Mouse (Mus musculus) stomach, embryonic 15.5 days (tissue): Measurements from ENCODE around the gene Gnptab. TPM values are rescaled to one million over a fixed set of nuclear protein-coding genes. Genes with fewer than 3 reads are reported as not detected.
A peak's percentile ranks its signal among the peaks of the same experiment; 100 is the strongest.

Source experiments
- ATAC-seq: fragments of 200-750 bp; cut with Nextera tagmentation; 2 replicates; pipeline ENCODE4 v1.8.0; 2017; ENCODE audit warnings: low read depth, moderate number of reproducible peaks, moderate TSS enrichment; ENCODE audit not compliant: insufficient read depth, low FRiP score
- H3K27ac ChIP-seq: fragments of 300-500 bp; sonication (generic); 2 replicates; pipeline ENCODE4 v1.5.1; 2015; ENCODE audit warnings: mild to moderate bottlenecking, inconsistent platforms
- H3K27me3 ChIP-seq: fragments of 300-500 bp; sonication (generic); replicated peaks from 2 replicates; pipeline ENCODE4 v1.6.1; 2015; ENCODE audit warnings: inconsistent platforms
- H3K36me3 ChIP-seq: fragments of 300-500 bp; sonication (generic); 2 replicates; pipeline ENCODE4 v1.6.1; 2015; ENCODE audit warnings: inconsistent platforms
- H3K4me1 ChIP-seq: fragments of 300-500 bp; sonication (generic); 2 replicates; pipeline ENCODE4 v1.6.1; 2015; ENCODE audit warnings: inconsistent platforms
- H3K4me2 ChIP-seq: fragments of 300-500 bp; sonication (generic); 2 replicates; pipeline ENCODE4 v1.6.1; 2015; ENCODE audit warnings: mild to moderate bottlenecking, inconsistent platforms
- H3K4me3 ChIP-seq: fragments of 300-500 bp; sonication (generic); replicated peaks from 2 replicates; pipeline ENCODE4 v1.5.1; 2015; ENCODE audit warnings: inconsistent platforms
- H3K9ac ChIP-seq: fragments of 300-500 bp; sonication (generic); 2 replicates; pipeline ENCODE4 v1.6.1; 2015; ENCODE audit warnings: inconsistent platforms
- H3K9me3 ChIP-seq: fragments of 300-500 bp; sonication (generic); 2 replicates; pipeline ENCODE4 v1.6.1; 2016; ENCODE audit warnings: inconsistent platforms
- WGBS: fragments of 180-500 bp; shearing (Covaris S2); methylation state at CpG from one replicate; pipeline ENCODE4 v1.1.7; 2015; 5-methylcytosine and 5-hydroxymethylcytosine counted together
- polyA plus RNA-seq: library from polyadenylated mRNA; unstranded; fragments of >200 nt; fragmentation: Nextera tagmentation; extraction: Ambion mirVana; gene quantifications from 2 replicates; pipeline ENCODE4 v1.2.1, GENCODE M21; 2015

Gene Gnptab
- polyA plus RNA-seq, 1 experiment from 2014 or later, result 9.9 TPM

DNA sequence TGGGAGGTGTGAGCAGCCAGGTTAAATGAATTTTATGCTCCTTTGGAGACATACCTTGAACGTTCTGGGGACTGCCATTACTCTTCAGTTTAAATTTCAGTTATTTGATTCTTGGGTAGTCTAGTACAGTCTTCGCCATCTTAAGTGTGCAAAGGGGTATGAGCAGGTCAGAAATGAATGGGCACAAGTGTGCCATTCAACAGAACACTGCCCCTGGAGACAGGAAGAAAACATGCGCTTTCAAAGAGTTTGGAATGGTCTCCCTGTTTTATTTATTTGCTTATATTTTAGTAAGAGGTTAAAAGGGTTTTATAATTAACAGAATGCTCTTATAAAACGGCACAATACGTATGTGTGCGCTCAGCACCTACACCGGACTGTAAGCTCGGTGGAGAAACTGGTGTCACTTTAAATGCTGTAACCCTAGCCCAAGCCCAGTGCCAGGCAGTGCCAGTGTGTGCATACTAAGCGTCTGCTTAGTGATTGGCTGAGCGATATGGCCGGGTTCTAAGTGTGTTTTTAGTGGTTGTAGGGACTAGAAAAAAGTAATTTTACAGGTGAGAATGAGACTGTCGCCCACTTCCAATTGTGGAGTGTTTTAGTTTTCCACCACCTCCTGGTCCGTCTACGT is 1.6 kb downstream of the Gnptab start:
- H3K4me1 ChIP-seq, result peaks cover 9% of the 10 kb centered on the region
- H3K9ac ChIP-seq, result no peak overlapping the region
- no peaks in the 10 kb centered on the region for H3K36me3 ChIP-seq
- peak overlapping the region; percentile 88 for H3K4me2 ChIP-seq
- 48% methylated on average over 14 of the region's 14 CpGs for WGBS
- ATAC-seq, result no peak
- H3K4me3 ChIP-seq, result peak overlapping the region; percentile 85
- H3K27me3 ChIP-seq, result no peaks in the 10 kb centered on the region
- H3K27ac ChIP-seq, result no peak overlapping the region
- H3K9me3 ChIP-seq, result no peaks in the 10 kb centered on the region

DNA sequence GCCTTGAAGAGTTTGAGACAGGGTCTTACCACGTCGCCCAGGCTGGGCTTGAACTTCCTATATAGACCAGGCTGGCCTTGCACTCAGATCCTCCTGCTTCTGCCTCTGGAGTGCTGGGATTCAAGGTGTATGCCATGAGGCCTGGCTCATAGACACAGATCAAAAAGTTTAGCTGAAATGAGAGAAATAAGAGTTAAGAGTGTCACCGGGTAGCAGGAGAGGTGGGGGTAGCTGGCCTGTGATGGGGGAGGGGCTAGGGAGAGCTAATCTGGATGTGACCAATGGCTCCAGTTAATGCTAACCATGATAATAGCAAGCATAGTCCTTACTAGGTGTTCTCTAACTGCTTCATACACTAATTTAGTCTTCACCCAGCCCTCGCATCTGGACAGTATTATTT is 2.4 kb downstream of the Gnptab start:
- no peak for ATAC-seq
- Histone ChIP-seq H3K9ac (no peak overlapping the region), H3K27ac (no peak overlapping the region), H3K4me2 (no peak overlapping the region), H3K36me3 (no peaks in the 10 kb centered on the region), H3K4me3 (no peak overlapping the region), H3K27me3 (no peaks in the 10 kb centered on the region), H3K9me3 (no peaks in the 10 kb centered on the region), H3K4me1 (peaks cover 12% of the 10 kb centered on the region)
- WGBS, result 86% methylated on average over 4 of the region's 4 CpGs

GRCm38 (mm10) chr10:88382009-88382408 is 3.1 kb downstream of the Gnptab start:
- Histone ChIP-seq H3K27ac (no peak overlapping the region), H3K36me3 (no peaks in the 10 kb centered on the region), H3K4me2 (no peak overlapping the region), H3K27me3 (no peaks in the 10 kb centered on the region), H3K9me3 (no peaks in the 10 kb centered on the region), H3K4me1 (peaks cover 10% of the 10 kb centered on the region), H3K9ac (no peak overlapping the region), H3K4me3 (no peak overlapping the region)
- ATAC-seq, result no peak
- WGBS, result 43% methylated on average over 6 of the region's 6 CpGs

- H3K4me3 ChIP-seq, result no peak overlapping the region
- no peak for ATAC-seq
- no peak overlapping the region for H3K9ac ChIP-seq
- no peaks in the 10 kb centered on the region for H3K9me3 ChIP-seq
- no peaks in the 10 kb centered on the region for H3K36me3 ChIP-seq
- no peak overlapping the region for H3K4me2 ChIP-seq
- WGBS, result 62% methylated on average over 4 of the region's 4 CpGs
- peaks cover 10% of the 10 kb centered on the region for H3K4me1 ChIP-seq
- no peak overlapping the region for H3K27ac ChIP-seq
- no peaks in the 10 kb centered on the region for H3K27me3 ChIP-seq
These were observed 4.5 kb downstream of the Gnptab start for GRCm38 (mm10) chr10:88383479-88383878.

DNA sequence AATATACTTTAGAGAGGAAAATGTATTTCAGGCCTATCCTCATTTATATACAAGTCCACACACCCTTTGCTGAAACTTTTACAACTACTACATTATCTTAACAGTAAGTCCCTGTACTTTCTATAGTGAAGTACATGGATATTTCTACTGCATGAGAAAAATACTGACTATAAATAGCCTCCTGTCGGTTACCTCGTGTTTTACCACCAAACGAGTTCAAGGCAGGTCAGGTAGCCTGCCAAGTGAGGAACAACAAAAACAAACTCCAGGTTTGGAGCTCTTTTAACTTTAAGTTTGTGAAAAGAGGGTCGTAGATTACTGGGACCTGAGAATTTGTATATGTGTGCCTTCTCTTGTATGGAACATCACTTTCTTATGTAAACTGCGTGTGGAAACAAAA is 5.1 kb downstream of the Gnptab start:
- H3K36me3 ChIP-seq, result no peaks in the 10 kb centered on the region
- H3K4me1 ChIP-seq, result peaks cover 10% of the 10 kb centered on the region
- H3K9me3 ChIP-seq, result no peaks in the 10 kb centered on the region
- no peaks in the 10 kb centered on the region for H3K27me3 ChIP-seq
- H3K4me3 ChIP-seq, result no peak overlapping the region
- ATAC-seq, result no peak
- H3K4me2 ChIP-seq, result no peak overlapping the region
- WGBS, result 46% methylated on average over 5 of the region's 5 CpGs
- H3K9ac ChIP-seq, result no peak overlapping the region
- no peak overlapping the region for H3K27ac ChIP-seq

- H3K36me3 ChIP-seq, result no peaks in the 10 kb centered on the region
- H3K4me1 ChIP-seq, result peaks cover 6% of the 10 kb centered on the region; the same call in 1 of the 2 replicates
- H3K9me3 ChIP-seq, result no peaks in the 10 kb centered on the region
- H3K4me2 ChIP-seq, result no peak overlapping the region
- no peak overlapping the region for H3K27ac ChIP-seq
- H3K27me3 ChIP-seq, result no peaks in the 10 kb centered on the region
- no peak overlapping the region for H3K9ac ChIP-seq
- 91% methylated on average over 11 of the region's 11 CpGs for WGBS
- no peak overlapping the region for H3K4me3 ChIP-seq
- ATAC-seq, result no peak
These were observed 6.4 kb downstream of the Gnptab start for GRCm38 (mm10) chr10:88385290-88385689.

DNA sequence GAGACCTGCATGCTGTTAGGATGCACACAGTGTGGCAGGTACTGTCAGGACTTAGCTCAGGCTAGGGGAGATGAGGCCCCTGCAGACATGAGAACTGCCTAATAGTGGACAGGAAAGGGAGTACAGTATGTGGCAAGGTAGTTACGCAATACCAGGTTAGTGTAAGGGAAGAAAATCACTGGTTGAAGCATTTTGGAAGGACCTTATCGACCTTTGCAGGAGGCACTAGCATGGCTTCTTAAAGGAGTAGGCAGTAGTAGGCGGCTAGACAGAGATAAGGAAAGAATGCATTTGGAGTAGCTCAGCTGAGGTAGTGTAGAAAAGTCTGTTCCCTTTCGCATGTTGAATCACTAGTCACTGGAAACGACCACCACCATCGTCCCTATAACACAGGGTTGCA is 6.8 kb downstream of the Gnptab start:
- Histone ChIP-seq H3K27ac (no peak overlapping the region), H3K27me3 (no peaks in the 10 kb centered on the region), H3K4me3 (no peak overlapping the region), H3K36me3 (no peaks in the 10 kb centered on the region), H3K4me2 (no peak overlapping the region), H3K9me3 (no peaks in the 10 kb centered on the region), H3K9ac (no peak overlapping the region), H3K4me1 (0 out of 2 replicates have a peak, but pooled peaks cover 4% of the 10 kb centered on the region)
- 57% methylated on average over 6 of the region's 6 CpGs for WGBS
- peak; percentile 29; the same call in 1 of the 2 replicates for ATAC-seq

DNA sequence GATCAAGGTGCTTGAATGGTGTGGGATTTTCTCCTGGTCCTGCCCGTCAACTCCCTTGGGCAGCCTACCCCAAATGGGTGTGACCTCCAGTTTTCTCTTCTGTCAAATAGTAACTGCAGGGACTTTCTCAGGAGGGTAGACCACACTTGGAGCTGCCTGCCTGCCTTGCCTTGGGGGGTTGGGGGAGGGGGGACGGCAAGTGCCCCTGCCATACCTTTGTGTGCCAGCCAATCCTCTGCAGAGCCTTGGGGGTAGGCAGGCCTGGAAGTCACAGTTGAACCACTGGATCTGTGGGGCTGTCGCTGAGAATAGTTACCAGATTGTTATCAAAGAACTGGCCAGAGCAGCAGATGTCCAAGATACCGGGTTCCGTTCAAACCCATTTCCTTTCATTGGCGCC is 7.3 kb downstream of the Gnptab start:
- Histone ChIP-seq H3K27ac (no peak overlapping the region), H3K4me1 (0 out of 2 replicates have a peak, but pooled peaks cover 4% of the 10 kb centered on the region), H3K9me3 (no peaks in the 10 kb centered on the region), H3K36me3 (no peaks in the 10 kb centered on the region), H3K9ac (no peak overlapping the region), H3K27me3 (no peaks in the 10 kb centered on the region), H3K4me2 (no peak overlapping the region), H3K4me3 (no peak overlapping the region)
- no peak for ATAC-seq
- 78% methylated on average over 6 of the region's 6 CpGs for WGBS

DNA sequence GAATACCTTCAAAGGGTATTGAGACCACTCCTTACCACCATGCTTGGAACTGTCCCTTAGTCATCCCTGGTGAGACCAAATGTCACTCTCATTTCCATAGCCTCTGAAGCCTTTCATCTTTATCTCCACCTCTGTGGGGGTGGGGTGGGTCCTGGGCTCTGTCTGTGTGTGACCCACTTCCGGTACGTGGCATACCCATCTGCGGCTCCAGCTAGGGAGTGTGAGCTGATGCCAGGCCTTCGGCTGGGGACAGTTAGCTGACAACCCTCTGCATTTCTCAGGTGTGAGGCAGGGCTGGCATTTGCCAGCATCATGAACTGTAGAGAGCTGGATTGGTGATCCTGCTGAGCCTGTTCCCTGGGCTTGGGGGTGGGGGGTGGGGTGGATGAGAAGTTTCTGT is 10.6 kb downstream of the Gnptab start:
- Histone ChIP-seq H3K9me3 (no peaks in the 10 kb centered on the region), H3K27ac (no peak overlapping the region), H3K27me3 (no peaks in the 10 kb centered on the region), H3K4me3 (no peak overlapping the region), H3K36me3 (no peaks in the 10 kb centered on the region), H3K9ac (no peak overlapping the region), H3K4me2 (no peak overlapping the region), H3K4me1 (0 out of 2 replicates have a peak, but pooled peaks cover 4% of the 10 kb centered on the region)
- 0 out of 2 replicates have a peak, but pooled peaks have one; percentile 27 for ATAC-seq
- WGBS, result 32% methylated on average over 4 of the region's 4 CpGs

DNA sequence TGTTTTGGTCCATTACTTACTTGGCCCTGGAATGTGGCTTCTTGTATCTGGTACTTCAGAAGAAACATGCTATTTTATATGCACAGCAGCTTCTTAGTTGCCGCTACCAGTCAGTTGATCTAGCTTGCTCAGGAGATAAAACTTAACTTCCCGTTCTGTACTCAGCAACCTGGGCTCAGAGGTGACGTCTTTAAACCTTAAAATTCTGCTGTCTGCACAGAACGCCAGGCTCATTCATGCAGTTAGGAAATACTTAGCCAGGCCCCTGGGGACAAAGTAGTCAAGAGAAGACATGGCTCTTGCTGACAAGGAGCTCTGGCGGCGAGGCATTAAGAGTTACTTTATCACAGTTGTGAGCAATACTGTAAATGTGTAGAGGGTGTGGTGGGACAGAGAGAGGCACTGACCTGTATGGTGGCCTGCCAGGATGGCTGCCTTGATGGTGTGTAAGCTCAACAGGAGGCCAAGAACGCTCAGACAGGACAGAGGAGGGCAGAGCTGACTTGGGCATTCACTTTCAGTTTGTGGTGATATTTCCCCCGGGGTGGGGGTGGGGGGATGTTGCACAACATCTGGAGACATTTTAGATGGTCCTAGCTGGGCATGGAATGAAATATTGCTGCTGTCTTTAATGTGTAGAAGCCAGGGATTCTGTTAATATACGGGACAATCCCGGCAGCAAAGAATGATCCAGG is 11.3 kb downstream of the Gnptab start:
- Histone ChIP-seq H3K9me3 (no peaks in the 10 kb centered on the region), H3K4me2 (no peak overlapping the region), H3K9ac (no peak overlapping the region), H3K4me3 (no peak overlapping the region), H3K4me1 (0 out of 2 replicates have a peak, but pooled peaks cover 4% of the 10 kb centered on the region), H3K27me3 (no peaks in the 10 kb centered on the region), H3K36me3 (no peaks in the 10 kb centered on the region), H3K27ac (no peak overlapping the region)
- no peak for ATAC-seq
- WGBS, result 58% methylated on average over 10 of the region's 10 CpGs

DNA sequence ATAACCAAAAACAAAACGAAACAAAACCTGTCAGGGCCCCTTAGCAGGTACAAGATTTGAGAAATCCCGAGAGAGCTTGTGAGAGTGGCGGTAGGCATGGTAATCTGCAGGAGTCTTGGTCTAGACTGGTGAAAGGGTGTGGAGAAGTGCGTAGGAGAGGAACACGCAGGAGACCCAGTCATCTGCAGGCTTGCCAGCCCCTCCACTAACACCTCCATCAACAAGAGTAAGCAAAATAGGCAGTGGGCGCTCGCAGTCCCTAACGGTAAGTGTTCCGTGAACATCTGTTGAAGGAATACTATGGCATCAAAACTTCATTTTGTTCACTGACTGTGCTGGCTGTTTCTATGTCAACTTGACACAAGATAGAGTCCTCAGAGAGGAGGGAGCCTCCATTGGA is 12.6 kb downstream of the Gnptab start:
- no peak overlapping the region for H3K4me2 ChIP-seq
- no peaks in the 10 kb centered on the region for H3K9me3 ChIP-seq
- H3K27me3 ChIP-seq, result no peaks in the 10 kb centered on the region
- H3K36me3 ChIP-seq, result no peaks in the 10 kb centered on the region
- no peak for ATAC-seq
- WGBS, result 90% methylated on average over 9 of the region's 9 CpGs
- no peaks in the 10 kb centered on the region for H3K4me1 ChIP-seq
- H3K9ac ChIP-seq, result no peak overlapping the region
- H3K27ac ChIP-seq, result no peak overlapping the region
- H3K4me3 ChIP-seq, result no peak overlapping the region

DNA sequence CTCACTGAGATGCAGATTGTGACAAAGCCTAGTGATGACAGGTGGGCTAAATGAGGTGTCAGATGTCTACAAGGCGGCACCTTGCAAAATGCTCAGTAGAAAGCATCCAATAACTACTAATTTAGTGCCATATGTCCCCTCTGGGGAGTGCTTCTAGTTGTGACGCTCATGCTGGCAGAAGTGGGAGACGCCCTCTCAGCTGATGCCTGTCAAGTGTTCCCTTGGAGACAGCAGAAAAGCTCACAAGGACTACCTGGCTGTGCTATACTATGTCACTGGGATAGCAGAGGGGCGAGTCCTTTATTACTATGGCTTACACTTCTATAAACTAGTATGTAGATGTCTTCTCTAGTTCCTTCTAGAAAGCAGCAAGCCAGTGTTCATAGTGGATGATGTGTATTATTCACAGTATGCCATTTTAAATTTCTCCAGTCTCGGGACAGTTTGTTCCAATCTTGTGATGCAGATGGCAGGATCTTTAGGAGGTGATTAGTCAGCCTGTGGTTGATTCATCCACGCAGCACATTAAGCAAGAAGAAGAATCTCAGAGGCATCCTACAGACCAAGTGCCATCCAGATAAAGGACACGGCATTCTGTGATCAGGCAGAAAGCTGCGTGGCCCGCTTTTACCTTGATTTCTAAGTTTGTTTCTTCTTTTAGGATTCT is 13.4 kb downstream of the Gnptab start:
- no peaks in the 10 kb centered on the region for H3K27me3 ChIP-seq
- H3K4me2 ChIP-seq, result no peak overlapping the region
- no peak overlapping the region for H3K27ac ChIP-seq
- no peaks in the 10 kb centered on the region for H3K9me3 ChIP-seq
- 85% methylated on average over 9 of the region's 9 CpGs for WGBS
- no peaks in the 10 kb centered on the region for H3K4me1 ChIP-seq
- no peak overlapping the region for H3K9ac ChIP-seq
- no peak overlapping the region for H3K4me3 ChIP-seq
- H3K36me3 ChIP-seq, result no peaks in the 10 kb centered on the region
- no peak for ATAC-seq
